Mouse (Mus musculus) kidney, adult 2 months (tissue): ENCODE data around the gene Ifnar1.

Experiments
- CTCF ChIP-seq: fragments of 200-500 bp; conservative IDR thresholded peaks from 2 replicates; pipeline ENCODE4 v1.5.1; 2011; ENCODE audit warnings: low read depth, mild to moderate bottlenecking, control low read depth, low read length, moderate library complexity, mixed read lengths; ENCODE audit not compliant: insufficient read depth, insufficient read length
- POLR2A ChIP-seq: fragments of 200-500 bp; IDR thresholded peaks from one replicate; pipeline ENCODE4 v1.6.1; 2011; ENCODE audit warnings: low read depth, low read length, control low read depth

- TF ChIP-seq CTCF (no peak), POLR2A (no peak)
These were observed 49.4 kb downstream of the Ifnar1 start for GRCm38 (mm10) chr16:91534477-91534876.
